Mouse (Mus musculus): Measurements from ENCODE around the gene Gjd3. TPM values are rescaled to one million over a fixed set of nuclear protein-coding genes. Genes with fewer than 3 reads are reported as not detected.

Gene Gjd3
- total and polyA plus RNA-seq, 3 experiments = not detected

DNA sequence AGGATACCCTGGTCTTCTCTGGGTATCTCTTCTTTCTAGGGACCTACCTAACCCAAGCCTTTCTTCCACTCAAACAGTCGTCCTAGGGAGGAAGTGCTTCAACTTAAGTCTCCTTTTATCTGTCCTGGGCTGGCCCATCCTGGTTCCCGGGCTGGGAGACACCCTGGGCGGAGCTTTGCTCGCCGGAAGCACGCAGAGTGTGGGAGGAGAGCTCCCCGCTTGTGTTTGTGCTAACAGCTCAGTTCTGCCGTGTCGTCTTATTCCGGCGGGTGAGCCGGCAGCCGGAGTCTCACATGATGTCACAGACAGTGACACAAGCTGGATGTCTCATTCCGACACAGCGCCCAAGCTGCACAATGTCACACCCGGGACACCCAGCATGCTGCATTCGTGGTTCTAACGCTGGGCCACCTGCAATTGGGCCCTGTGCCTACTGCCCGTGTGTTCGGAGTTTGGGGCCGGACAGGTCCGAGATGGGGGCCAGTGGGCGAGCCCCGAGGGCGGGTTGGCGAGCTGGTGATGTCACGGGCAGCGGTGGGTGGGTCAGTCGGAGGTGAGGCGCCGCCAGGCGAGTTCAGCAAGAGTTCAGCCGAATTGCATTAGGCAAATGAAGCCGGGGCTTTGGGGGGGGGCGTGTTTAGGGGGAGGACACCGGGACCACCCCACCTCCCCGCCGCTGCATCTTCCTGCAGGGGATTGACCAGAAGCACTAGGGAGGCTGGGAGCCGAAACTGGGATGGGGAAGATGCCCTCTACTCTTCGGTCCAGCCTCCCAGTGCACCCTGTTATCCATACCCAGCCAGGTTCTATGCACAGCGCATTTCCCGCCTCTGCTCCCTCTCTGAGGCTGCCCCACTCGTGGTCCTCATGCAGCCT lies 23.1 kb downstream of the Gjd3 start (continued):
- TF ChIP-seq ZKSCAN1 (IDR thresholded peaks at IDR 0.05; ENCODE audit: low read depth, low read length) (no peak), ZNF384 (IDR thresholded peaks at IDR 0.05; ENCODE audit: low read depth, low read length) (no peak), SIN3A (IDR thresholded peaks at IDR 0.05; ENCODE audit: low read length) (peak; percentile 96), TCF12 (IDR thresholded peaks at IDR 0.05; ENCODE audit: low read depth, low read length) (peak; percentile 73), POLR2AphosphoS2 (IDR thresholded peaks at IDR 0.05; ENCODE audit: low read length) (0 out of 2 replicates have a peak, but pooled peaks have one; percentile 63), NRF1 (IDR thresholded peaks at IDR 0.05; ENCODE audit: insufficient read depth, low read depth, low read length, poor library complexity, severe bottlenecking) (peak; percentile 25; the same call in 1 of the 2 replicates), EP300 (IDR thresholded peaks at IDR 0.05; ENCODE audit: low read depth in 1 of 2, low read length in 2 of 2) (peak; percentile 58 to 65; a peak in 3 of 4 replicates), MAX (IDR thresholded peaks at IDR 0.05; ENCODE audit: low read length) (peak; percentile 71), SMC3 (IDR thresholded peaks at IDR 0.05; ENCODE audit: low read depth, low read length) (no peak), CTCF (IDR thresholded peaks at IDR 0.05 in 2 of 3, conservative IDR thresholded peaks at IDR 0.05 in 1 of 3; ENCODE audit: control insufficient read depth in 1 of 3, insufficient read depth in 1 of 3, low read depth in 2 of 3, low read length in 3 of 3, poor library complexity in 1 of 3, severe bottlenecking in 1 of 3) (no peak), USF2 (IDR thresholded peaks at IDR 0.05; ENCODE audit: borderline replicate concordance in 1 of 2, insufficient read depth in 1 of 2, low read depth in 1 of 2, low read length in 2 of 2) (no peak), JUND (IDR thresholded peaks at IDR 0.05; ENCODE audit: low read depth, low read length) (no peak), MYC (IDR thresholded peaks at IDR 0.05; ENCODE audit: low read depth, low read length) (peak; percentile 79; the same call in 1 of the 2 replicates), MAZ (IDR thresholded peaks at IDR 0.05; ENCODE audit: low read depth, low read length) (peak; percentile 44; the same call in 1 of the 2 replicates), UBTF (IDR thresholded peaks at IDR 0.05; ENCODE audit: borderline replicate concordance, insufficient read depth, low read depth, low read length) (no peak), ZMIZ1 (IDR thresholded peaks at IDR 0.05; ENCODE audit: low read depth, low read length) (peak; percentile 87; the same call in 1 of the 2 replicates), USF1 (IDR thresholded peaks at IDR 0.05; ENCODE audit: low read depth, low read length) (no peak), E2F4 (IDR thresholded peaks at IDR 0.05; ENCODE audit: borderline replicate concordance, low read depth, low read length) (peak; percentile 81; the same call in 1 of the 2 replicates), NELFE (IDR thresholded peaks at IDR 0.05; ENCODE audit: low read depth, low read length) (peak; percentile 83)

GRCm38 (mm10) chr11:98956340-98956739 lies 26.5 kb downstream of the Gjd3 start:
- Histone ChIP-seq H3K9ac (ENCODE audit: control insufficient read depth, low read depth, low read length, poor library complexity, severe bottlenecking) (no peak overlapping the region), H3K27ac (ENCODE audit: control insufficient read depth, low read depth, low read length) (no peak overlapping the region), H3K4me1 (ENCODE audit: control insufficient read depth in 1 of 2, insufficient read depth in 2 of 2, low read length in 2 of 2) (peaks cover 12 to 37% of the 10 kb centered on the region in 2 experiments), H3K36me3 (ENCODE audit: control insufficient read depth in 1 of 2, insufficient read depth in 2 of 2, low read length in 2 of 2) (peaks cover 0 to 28% of the 10 kb centered on the region in 2 experiments; a peak in 2 of 4 replicates), H3K79me2 (ENCODE audit: control insufficient read depth, insufficient read depth, low read length, poor library complexity) (peaks cover 3% of the 10 kb centered on the region), H3K4me3 (ENCODE audit: control insufficient read depth in 1 of 2, insufficient read depth in 1 of 2, low read depth in 2 of 2, low read length in 2 of 2) (no peak overlapping the region), H3K27me3 (ENCODE audit: control insufficient read depth in 1 of 2, insufficient read depth in 2 of 2, low read length in 2 of 2) (no peaks in the 10 kb centered on the region), H3K9me3 (replicated peaks; ENCODE audit: insufficient read depth, low read length) (no peaks in the 10 kb centered on the region)
- DNase-seq (ENCODE audit: low read depth, low spot score) = no peak
- TF ChIP-seq ZKSCAN1 (IDR thresholded peaks at IDR 0.05; ENCODE audit: low read depth, low read length) (no peak), RCOR1 (IDR thresholded peaks at IDR 0.05; ENCODE audit: low read depth, low read length) (no peak), MAFK (IDR thresholded peaks at IDR 0.05; ENCODE audit: borderline replicate concordance, low read depth, low read length) (no peak), CHD2 (IDR thresholded peaks at IDR 0.05; ENCODE audit: low read length) (no peak), NRF1 (IDR thresholded peaks at IDR 0.05; ENCODE audit: insufficient read depth, low read depth, low read length, poor library complexity, severe bottlenecking) (no peak), GATA1 (IDR thresholded peaks at IDR 0.05; ENCODE audit: low read depth, low read length) (no peak), USF1 (IDR thresholded peaks at IDR 0.05; ENCODE audit: low read depth, low read length) (no peak), E2F4 (IDR thresholded peaks at IDR 0.05; ENCODE audit: borderline replicate concordance, low read depth, low read length) (no peak), CHD1 (IDR thresholded peaks at IDR 0.05; ENCODE audit: low read depth, low read length) (no peak), ZC3H11A (IDR thresholded peaks at IDR 0.05; ENCODE audit: low read depth, low read length) (no peak)

Data from MEL (cell line).